Mouse (Mus musculus) embryonic facial prominence, embryonic 15.5 days (tissue): ENCODE measurements at regions not wholly inside any gene's neighbourhood (a gene's known extent, or its start where the extent isn't known, plus 50 kb on each side); places are given as distances from the start of the nearest gene placed in this dataset. TPM values are rescaled to one million over a fixed set of nuclear protein-coding genes. Genes with fewer than 3 reads are reported as not detected.

ENCODE experiments used
- ATAC-seq: fragments of 200-750 bp; cut with Nextera tagmentation; 2 replicates; pipeline ENCODE4 v1.8.0; 2017; ENCODE audit warnings: low read depth, moderate TSS enrichment; ENCODE audit not compliant: insufficient number of reproducible peaks, low FRiP score, low TSS enrichment
- H3K27ac ChIP-seq: fragments of 300-500 bp; sonication (generic); replicated peaks from 2 replicates; pipeline ENCODE4 v1.5.1; 2015; ENCODE audit warnings: mild to moderate bottlenecking, inconsistent platforms
- H3K27me3 ChIP-seq: fragments of 300-500 bp; sonication (generic); 2 replicates; pipeline ENCODE4 v1.6.1; 2015; ENCODE audit warnings: inconsistent platforms
- H3K36me3 ChIP-seq: fragments of 300-500 bp; sonication (generic); 2 replicates; pipeline ENCODE4 v1.6.1; 2015; ENCODE audit warnings: mild to moderate bottlenecking, inconsistent platforms
- H3K4me1 ChIP-seq: fragments of 300-500 bp; sonication (generic); 2 replicates; pipeline ENCODE4 v1.6.1; 2015; ENCODE audit warnings: inconsistent platforms
- H3K4me2 ChIP-seq: fragments of 300-500 bp; sonication (generic); replicated peaks from 2 replicates; pipeline ENCODE4 v1.6.1; 2015; ENCODE audit warnings: mild to moderate bottlenecking, inconsistent platforms
- H3K4me3 ChIP-seq: fragments of 300-500 bp; sonication (generic); replicated peaks from 2 replicates; pipeline ENCODE4 v1.5.1; 2015; ENCODE audit warnings: mild to moderate bottlenecking, inconsistent platforms
- H3K9ac ChIP-seq: fragments of 300-500 bp; sonication (generic); 2 replicates; pipeline ENCODE4 v1.6.1; 2015; ENCODE audit warnings: inconsistent platforms
- H3K9me3 ChIP-seq: fragments of 300-500 bp; sonication (generic); replicated peaks from 2 replicates; pipeline ENCODE4 v1.6.1; 2016; ENCODE audit warnings: inconsistent platforms
- WGBS: fragments of 180-500 bp; shearing (Covaris S2); methylation state at CpG from one replicate; pipeline ENCODE4 v1.1.7; 2015; 5-methylcytosine and 5-hydroxymethylcytosine counted together
- microRNA-seq: library from miRNA; unstranded; fragments of <30 nt; microRNA quantifications from one replicate; pipeline ENCODE4, GENCODE M21; 2016; ENCODE audit warnings: borderline number of aligned reads

- Histone ChIP-seq H3K27me3 (no peaks in the 10 kb centered on the region), H3K4me3 (no peak overlapping the region), H3K9ac (no peak overlapping the region), H3K27ac (no peak overlapping the region), H3K4me1 (no peaks in the 10 kb centered on the region), H3K9me3 (no peaks in the 10 kb centered on the region; the same call in 1 of the 2 replicates), H3K4me2 (no peak overlapping the region), H3K36me3 (no peaks in the 10 kb centered on the region)
- no peak for ATAC-seq
- WGBS = 67% methylated on average over 3 of the region's 3 CpGs
Observed at GRCm38 (mm10) chr8:44466409-44467078, 468.7 kb upstream of the Fat1 start.

GRCm38 (mm10) chr8:44512876-44513275 lies 422.4 kb upstream of the Fat1 start:
- 40% methylated on average over 1 of the region's 1 CpGs for WGBS
- no peaks in the 10 kb centered on the region for H3K36me3 ChIP-seq

GRCm38 (mm10) chr8:44525915-44526314 lies 409.3 kb upstream of the Fat1 start:
- Histone ChIP-seq H3K9ac (no peak overlapping the region), H3K9me3 (no peaks in the 10 kb centered on the region), H3K27me3 (no peaks in the 10 kb centered on the region), H3K4me2 (no peak overlapping the region), H3K4me3 (no peak overlapping the region), H3K4me1 (no peaks in the 10 kb centered on the region), H3K27ac (no peak overlapping the region), H3K36me3 (no peaks in the 10 kb centered on the region)
- ATAC-seq = no peak

More at GRCm38 (mm10) chr8:44512876-44513275, 422.4 kb upstream of the Fat1 start:
- H3K4me1 ChIP-seq = no peaks in the 10 kb centered on the region
- H3K4me2 ChIP-seq = no peak overlapping the region
- no peak overlapping the region for H3K9ac ChIP-seq
- H3K9me3 ChIP-seq = no peaks in the 10 kb centered on the region
- H3K27ac ChIP-seq = no peak overlapping the region
- no peaks in the 10 kb centered on the region for H3K27me3 ChIP-seq
- no peak overlapping the region for H3K4me3 ChIP-seq
- ATAC-seq = no peak

- Histone ChIP-seq H3K36me3 (no peaks in the 10 kb centered on the region), H3K27ac (no peak overlapping the region), H3K4me3 (no peak overlapping the region), H3K27me3 (no peaks in the 10 kb centered on the region), H3K9me3 (no peaks in the 10 kb centered on the region), H3K9ac (no peak overlapping the region), H3K4me2 (no peak overlapping the region), H3K4me1 (no peaks in the 10 kb centered on the region)
- 79% methylated on average over 1 of the region's 1 CpGs for WGBS
- no peak for ATAC-seq
Observed at GRCm38 (mm10) chr8:44529696-44530095, 405.6 kb upstream of the Fat1 start.

- Histone ChIP-seq H3K27ac (no peak overlapping the region), H3K36me3 (no peaks in the 10 kb centered on the region), H3K9ac (no peak overlapping the region), H3K4me1 (no peaks in the 10 kb centered on the region), H3K27me3 (no peaks in the 10 kb centered on the region), H3K4me3 (no peak overlapping the region), H3K9me3 (no peaks in the 10 kb centered on the region), H3K4me2 (no peak overlapping the region)
- 70% methylated on average over 3 of the region's 3 CpGs for WGBS
- ATAC-seq = no peak
Observed at GRCm38 (mm10) chr8:44548885-44549284, 386.4 kb upstream of the Fat1 start.

- Histone ChIP-seq H3K27me3 (no peaks in the 10 kb centered on the region), H3K36me3 (no peaks in the 10 kb centered on the region), H3K4me2 (no peak overlapping the region), H3K4me3 (no peak overlapping the region), H3K9me3 (no peaks in the 10 kb centered on the region), H3K4me1 (no peaks in the 10 kb centered on the region), H3K9ac (no peak overlapping the region), H3K27ac (no peak overlapping the region)
- no peak for ATAC-seq
- 83% methylated on average over 9 of the region's 9 CpGs for WGBS
Observed at GRCm38 (mm10) chr8:44559161-44559560, 376.1 kb upstream of the Fat1 start.

GRCm38 (mm10) chr8:44576314-44576858 lies 358.9 kb upstream of the Fat1 start:
- no peak overlapping the region for H3K9ac ChIP-seq

GRCm38 (mm10) chr8:44576993-44577392 lies 358.3 kb upstream of the Fat1 start:
- H3K4me1 ChIP-seq = no peaks in the 10 kb centered on the region
- no peaks in the 10 kb centered on the region for H3K9me3 ChIP-seq
- 64% methylated on average over 5 of the region's 5 CpGs for WGBS
- no peak for ATAC-seq
- no peak overlapping the region for H3K4me2 ChIP-seq
- H3K9ac ChIP-seq = no peak overlapping the region
- no peak overlapping the region for H3K4me3 ChIP-seq
- H3K36me3 ChIP-seq = no peaks in the 10 kb centered on the region
- no peaks in the 10 kb centered on the region for H3K27me3 ChIP-seq
- no peak overlapping the region for H3K27ac ChIP-seq

More at GRCm38 (mm10) chr8:44576314-44576858, 358.9 kb upstream of the Fat1 start:
- H3K9me3 ChIP-seq = no peaks in the 10 kb centered on the region
- H3K36me3 ChIP-seq = no peaks in the 10 kb centered on the region
- no peak for ATAC-seq
- no peaks in the 10 kb centered on the region for H3K27me3 ChIP-seq
- H3K4me2 ChIP-seq = no peak overlapping the region
- 76% methylated on average over 5 of the region's 5 CpGs for WGBS
- no peak overlapping the region for H3K4me3 ChIP-seq
- no peaks in the 10 kb centered on the region for H3K4me1 ChIP-seq
- no peak overlapping the region for H3K27ac ChIP-seq

Small RNA genes lying in the stretch of these regions (microRNA-seq; reads per million reads assigned to microRNA genes)
- not detected for gene Gm26241
